Mouse (Mus musculus): ENCODE results near the gene Suv39h1. TPM values are rescaled to one million over a fixed set of nuclear protein-coding genes. Genes with fewer than 3 reads are reported as not detected.
A peak's percentile ranks its signal among the peaks of the same experiment; 100 is the strongest.
"Not testable (repeated sequence)": the region's sequence is repeated elsewhere in the genome, so short reads cannot be mapped to it uniquely, and the experiment has no call there.

Gene Suv39h1
- polyA plus RNA-seq, 1 experiment from 2014 or later, result 97.6 TPM

GRCm38 (mm10) chrX:8090346-8090953 lies 15.9 kb upstream of the Suv39h1 start, which contains the start of gene Was:
Gene Was (minus strand): TSS chrX:8090498.
- Histone ChIP-seq H3K4me3 (no peak within 1 kb of the TSS), H3K27ac (replicated peaks) (no peak within 1 kb of the TSS), H3K9me3 (0 out of 2 replicates have a peak, but pooled peaks cover 3% of the 10 kb centered on the region), H3K36me3 (replicated peaks) (no peaks in the 10 kb centered on the region), H3K27me3 (replicated peaks; ENCODE audit: low read depth, poor library complexity, severe bottlenecking) (no peaks in the 10 kb centered on the region), H3K4me1 (no peaks in the 10 kb centered on the region)
- 90% methylated on average over 14 of the region's 14 CpGs for WGBS
- DNase-seq (ENCODE audit: low spot score), result no peak

GRCm38 (mm10) chrX:8089746-8090145 lies 15.2 kb upstream of the Suv39h1 start:
- Histone ChIP-seq H3K9me3 (0 out of 2 replicates have a peak, but pooled peaks cover 3% of the 10 kb centered on the region), H3K4me1 (no peaks in the 10 kb centered on the region), H3K4me3 (no peak overlapping the region), H3K36me3 (replicated peaks) (no peaks in the 10 kb centered on the region), H3K27me3 (replicated peaks; ENCODE audit: low read depth, poor library complexity, severe bottlenecking) (no peaks in the 10 kb centered on the region), H3K27ac (replicated peaks) (no peak overlapping the region)
- DNase-seq (ENCODE audit: low spot score), result no peak
- 84% methylated on average over 3 of the region's 3 CpGs for WGBS

- H3K36me3 ChIP-seq (replicated peaks), result no peaks in the 10 kb centered on the region
- WGBS, result 88% methylated on average over 8 of the region's 8 CpGs
- DNase-seq (ENCODE audit: low spot score), result no peak
- no peak overlapping the region for H3K27ac ChIP-seq (replicated peaks)
- no peaks in the 10 kb centered on the region for H3K27me3 ChIP-seq (replicated peaks; ENCODE audit: low read depth, poor library complexity, severe bottlenecking)
- H3K9me3 ChIP-seq, result 0 out of 2 replicates have a peak, but pooled peaks cover 3% of the 10 kb centered on the region
- no peak overlapping the region for H3K4me3 ChIP-seq
- H3K4me1 ChIP-seq, result no peaks in the 10 kb centered on the region
These were observed 11.1 kb upstream of the Suv39h1 start for GRCm38 (mm10) chrX:8085611-8086010.

- Histone ChIP-seq H3K4me1 (no peaks in the 10 kb centered on the region), H3K4me3 (no peak overlapping the region), H3K9me3 (0 out of 2 replicates have a peak, but pooled peaks cover 3% of the 10 kb centered on the region), H3K27me3 (replicated peaks; ENCODE audit: low read depth, poor library complexity, severe bottlenecking) (no peaks in the 10 kb centered on the region), H3K27ac (replicated peaks) (no peak overlapping the region), H3K36me3 (replicated peaks) (no peaks in the 10 kb centered on the region)
- DNase-seq (ENCODE audit: low spot score), result no peak
- WGBS, result 89% methylated on average over 6 of the region's 6 CpGs
These were observed 10.3 kb upstream of the Suv39h1 start for GRCm38 (mm10) chrX:8084771-8085259.

- H3K4me1 ChIP-seq, result peaks cover 4% of the 10 kb centered on the region
- H3K27ac ChIP-seq (replicated peaks), result peak overlapping the region; percentile 92
- peak overlapping the region; percentile 69 for H3K4me3 ChIP-seq
- 34% methylated on average over 3 of the region's 3 CpGs for WGBS
- H3K27me3 ChIP-seq (replicated peaks; ENCODE audit: low read depth, poor library complexity, severe bottlenecking), result no peaks in the 10 kb centered on the region
- no peak for DNase-seq (ENCODE audit: low spot score)
- peaks cover 6% of the 10 kb centered on the region; the same call in 1 of the 2 replicates for H3K9me3 ChIP-seq
- peaks cover 25% of the 10 kb centered on the region for H3K36me3 ChIP-seq (replicated peaks)
These were observed 544 bp upstream of the Suv39h1 start for GRCm38 (mm10) chrX:8075104-8075503.

- peaks cover 37% of the 10 kb centered on the region for H3K36me3 ChIP-seq (replicated peaks)
- peaks cover 6% of the 10 kb centered on the region; the same call in 1 of the 2 replicates for H3K9me3 ChIP-seq
- H3K4me1 ChIP-seq, result peaks cover 4% of the 10 kb centered on the region
- H3K27ac ChIP-seq (replicated peaks), result peak overlapping the region; percentile 92
- WGBS, result 12% methylated on average over 64 of the region's 64 CpGs
- H3K4me3 ChIP-seq, result peak overlapping the region; percentile 69
- no peaks in the 10 kb centered on the region for H3K27me3 ChIP-seq (replicated peaks; ENCODE audit: low read depth, poor library complexity, severe bottlenecking)
- DNase-seq (ENCODE audit: low spot score), result peak; percentile 49
These were observed 605 bp downstream of the Suv39h1 start for GRCm38 (mm10) chrX:8073881-8074429.

- no peak for DNase-seq (ENCODE audit: low spot score)
- H3K4me1 ChIP-seq, result peaks cover 4% of the 10 kb centered on the region; the same call in 1 of the 2 replicates
- H3K27me3 ChIP-seq (replicated peaks; ENCODE audit: low read depth, poor library complexity, severe bottlenecking), result no peaks in the 10 kb centered on the region
- no peak overlapping the region for H3K27ac ChIP-seq (replicated peaks)
- 98% methylated on average over 1 of the region's 1 CpGs for WGBS
- peaks cover 85% of the 10 kb centered on the region for H3K36me3 ChIP-seq (replicated peaks)
- H3K4me3 ChIP-seq, result no peak overlapping the region
- peaks cover 2% of the 10 kb centered on the region; the same call in 1 of the 2 replicates for H3K9me3 ChIP-seq
These were observed 5.4 kb downstream of the Suv39h1 start for GRCm38 (mm10) chrX:8069166-8069565.

- DNase-seq (ENCODE audit: low spot score); H3K4me3 ChIP-seq; H3K4me1 ChIP-seq; H3K27ac ChIP-seq (replicated peaks); H3K27me3 ChIP-seq (replicated peaks; ENCODE audit: low read depth, poor library complexity, severe bottlenecking); H3K36me3 ChIP-seq (replicated peaks); H3K9me3 ChIP-seq: not testable (repeated sequence)
- 90% methylated on average over 8 of the region's 8 CpGs for WGBS
These were observed 23.3 kb downstream of the Suv39h1 start for GRCm38 (mm10) chrX:8051044-8051781.

GRCm38 (mm10) chrX:8033009-8033408 lies 41.6 kb downstream of the Suv39h1 start:
- H3K27ac ChIP-seq (replicated peaks), result no peak overlapping the region
- no peaks in the 10 kb centered on the region for H3K36me3 ChIP-seq (replicated peaks)
- H3K4me1 ChIP-seq, result no peaks in the 10 kb centered on the region
- no peaks in the 10 kb centered on the region for H3K27me3 ChIP-seq (replicated peaks; ENCODE audit: low read depth, poor library complexity, severe bottlenecking)
- H3K9me3 ChIP-seq, result 0 out of 2 replicates have a peak, but pooled peaks cover 3% of the 10 kb centered on the region
- no peak overlapping the region for H3K4me3 ChIP-seq
- DNase-seq (ENCODE audit: low spot score), result no peak
- WGBS, result 66% methylated on average over 1 of the region's 1 CpGs

GRCm38 (mm10) chrX:8026811-8027210 lies 47.7 kb downstream of the Suv39h1 start:
- Histone ChIP-seq H3K27me3 (replicated peaks; ENCODE audit: low read depth, poor library complexity, severe bottlenecking) (no peaks in the 10 kb centered on the region), H3K9me3 (no peaks in the 10 kb centered on the region), H3K27ac (replicated peaks) (no peak overlapping the region), H3K4me1 (no peaks in the 10 kb centered on the region), H3K4me3 (no peak overlapping the region), H3K36me3 (replicated peaks) (no peaks in the 10 kb centered on the region)
- no peak for DNase-seq (ENCODE audit: low spot score)
- 76% methylated on average over 4 of the region's 4 CpGs for WGBS

GRCm38 (mm10) chrX:8024795-8025194 lies 49.8 kb downstream of the Suv39h1 start:
- Histone ChIP-seq H3K4me3 (no peak overlapping the region), H3K4me1 (no peaks in the 10 kb centered on the region), H3K27me3 (replicated peaks; ENCODE audit: low read depth, poor library complexity, severe bottlenecking) (no peaks in the 10 kb centered on the region), H3K9me3 (no peaks in the 10 kb centered on the region), H3K36me3 (replicated peaks) (no peaks in the 10 kb centered on the region), H3K27ac (replicated peaks) (no peak overlapping the region)
- 72% methylated on average over 2 of the region's 2 CpGs for WGBS
- DNase-seq (ENCODE audit: low spot score), result no peak

GRCm38 (mm10) chrX:8020111-8020778 lies 54.3 kb downstream of the Suv39h1 start:
- H3K36me3 ChIP-seq (replicated peaks), result no peaks in the 10 kb centered on the region
- H3K4me3 ChIP-seq, result no peak overlapping the region
- H3K27ac ChIP-seq (replicated peaks), result no peak overlapping the region
- no peaks in the 10 kb centered on the region for H3K27me3 ChIP-seq (replicated peaks; ENCODE audit: low read depth, poor library complexity, severe bottlenecking)
- 73% methylated on average over 2 of the region's 2 CpGs for WGBS
- no peaks in the 10 kb centered on the region for H3K9me3 ChIP-seq
- DNase-seq (ENCODE audit: low spot score), result no peak
- no peaks in the 10 kb centered on the region for H3K4me1 ChIP-seq

All from embryonic facial prominence, embryonic 10.5 days (tissue).